30 mouse cellular contexts compared by ENCODE assay signal in the genomic region with DNA sequence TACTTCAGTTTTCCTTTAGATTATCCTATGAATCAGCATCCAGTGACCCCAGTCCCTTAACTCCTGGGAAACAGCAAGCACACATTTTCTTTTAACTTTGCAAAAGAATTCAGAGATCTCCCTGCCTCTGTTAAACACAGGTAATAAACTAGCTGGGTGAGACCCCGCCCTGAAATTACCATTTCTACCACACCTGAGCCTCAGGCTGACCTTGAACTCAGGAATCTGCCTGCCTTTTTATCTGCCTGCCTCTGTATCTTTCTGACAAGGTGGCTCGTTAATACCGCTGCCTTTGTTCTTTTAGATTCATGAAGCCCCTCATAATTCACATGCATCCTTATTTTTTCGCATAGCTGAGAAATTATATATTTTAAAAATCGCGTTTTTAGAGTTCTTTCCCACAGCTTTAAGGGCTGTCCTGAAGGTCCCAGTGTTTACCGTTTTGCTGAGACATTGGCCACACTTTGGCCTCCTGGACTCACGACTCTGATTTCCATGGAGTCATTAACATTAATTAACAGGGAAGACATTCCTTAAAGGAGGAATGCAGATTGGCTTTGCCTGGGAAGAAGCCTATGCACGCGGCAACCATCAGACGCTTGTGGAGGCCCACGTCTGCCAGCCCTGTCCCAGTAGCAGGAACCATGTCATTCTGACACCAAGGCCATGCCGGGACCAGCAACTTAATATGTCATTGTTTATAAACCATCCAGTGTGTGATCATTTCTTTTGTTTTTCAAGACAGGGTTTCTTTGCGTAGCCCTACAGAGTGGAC. TPM values are rescaled to one million over a fixed set of nuclear protein-coding genes. Genes with fewer than 3 reads are reported as not detected.
DNase-seq lines count a peak whose midpoint lies in the region; ATAC-seq lines count a peak whose summit lies in the region.
"Had no signal": no experiment of that assay in that cellular context is flagged by ENCODE, and none has a peak within 500 bp of the region (broad histone marks: within the 10 kb centered on the region; RNA-seq: fewer than 3 reads in every experiment).

No protein-coding gene starts in this region.

- no peaks in the 10 kb centered on the region for H3K9me3 ChIP-seq in midbrain, embryonic 11.5 days (ENCODE audit: control insufficient read depth, low read length)
- H3K9me3 ChIP-seq in midbrain, embryonic 14.5 days (ENCODE audit: control insufficient read depth, low read length): no peaks in the 10 kb centered on the region
- H3K9me3 ChIP-seq in liver, embryonic 12.5 days (replicated peaks): no peaks in the 10 kb centered on the region
- H3K9me3 ChIP-seq: embryonic facial prominence, embryonic 10.5 days; embryonic facial prominence, embryonic 13.5 days; forebrain, embryonic 12.5 days; forebrain, embryonic 15.5 days; G1E; heart, embryonic 10.5 days; heart, embryonic 13.5 days had no signal

- H3K27me3 ChIP-seq in midbrain, embryonic 11.5 days (ENCODE audit: control insufficient read depth, insufficient read depth, low read length): no peaks in the 10 kb centered on the region
- no peaks in the 10 kb centered on the region for H3K27me3 ChIP-seq in midbrain, embryonic 14.5 days (ENCODE audit: control insufficient read depth, insufficient read depth, low read length)
- H3K27me3 ChIP-seq in liver, embryonic 12.5 days (replicated peaks): no peaks in the 10 kb centered on the region
- H3K27me3 ChIP-seq: embryonic facial prominence, embryonic 13.5 days; forebrain, embryonic 12.5 days; forebrain, embryonic 15.5 days; heart, embryonic 13.5 days; Patski had no signal

- peak; percentile 12 for DNase-seq in heart, adult 11 months
- no peak for DNase-seq in heart, adult 18-20 months
- DNase-seq in midbrain, embryonic 11.5 days (ENCODE audit: low spot score, missing footprints): peak; percentile 54
- no peak for DNase-seq in midbrain, embryonic 14.5 days
- DNase-seq in R1 (ENCODE audit: low read depth, low spot score): peak; percentile 88
- no peak for DNase-seq in layer of hippocampus, adult 18-20 months (ENCODE audit: low spot score in 2 of 2)
- DNase-seq: adrenal gland, postnatal 10 days; adrenal gland, postnatal 36 days; cerebellum, adult 8-10 months; cerebellum, postnatal 36 days; embryo, embryonic 11 days; gastrocnemius, postnatal 25 days; heart, adult 2 months; heart, postnatal 14 days; heart, postnatal 4 days had no signal

- H3K36me3 ChIP-seq in midbrain, embryonic 11.5 days (ENCODE audit: control insufficient read depth, insufficient read depth, low read length): no peaks in the 10 kb centered on the region
- H3K36me3 ChIP-seq in midbrain, embryonic 14.5 days (ENCODE audit: control insufficient read depth, insufficient read depth, low read length): no peaks in the 10 kb centered on the region
- no peaks in the 10 kb centered on the region for H3K36me3 ChIP-seq in liver, embryonic 12.5 days
- H3K36me3 ChIP-seq: embryonic facial prominence, embryonic 10.5 days; embryonic facial prominence, embryonic 13.5 days; forebrain, embryonic 12.5 days; forebrain, embryonic 15.5 days; G1E; heart, embryonic 10.5 days; heart, embryonic 13.5 days had no signal

- H3K9ac ChIP-seq in midbrain, embryonic 11.5 days (ENCODE audit: low read length): no peak overlapping the region
- no peak overlapping the region for H3K9ac ChIP-seq in midbrain, embryonic 14.5 days (replicated peaks; ENCODE audit: low read length)
- no peak overlapping the region for H3K9ac ChIP-seq in liver, embryonic 12.5 days
- H3K9ac ChIP-seq: embryonic facial prominence, embryonic 13.5 days; forebrain, embryonic 12.5 days; forebrain, embryonic 15.5 days; heart, embryonic 13.5 days; hindbrain, embryonic 14.5 days had no signal

- no peak for ATAC-seq in midbrain, embryonic 11.5 days (ENCODE audit: low FRiP score)
- no peak for ATAC-seq in midbrain, embryonic 14.5 days (ENCODE audit: low FRiP score, low TSS enrichment)
- ATAC-seq in liver, embryonic 12.5 days: no peak
- ATAC-seq in granulocyte monocyte progenitor cell, adult 5-6 weeks (replicated peaks; ENCODE audit: poor library complexity, severe bottlenecking): no peak
- ATAC-seq: forebrain, embryonic 15.5 days; hindbrain, postnatal 0 days; inflammation-experienced regulatory T-cells, adult 6 months; intestine, embryonic 16.5 days; Patski had no signal

- H3K4me3 ChIP-seq in midbrain, embryonic 11.5 days (ENCODE audit: low read depth, low read length): no peak overlapping the region
- H3K4me3 ChIP-seq in midbrain, embryonic 14.5 days (replicated peaks; ENCODE audit: low read depth, low read length): no peak overlapping the region
- no peak overlapping the region for H3K4me3 ChIP-seq in liver, embryonic 12.5 days
- H3K4me3 ChIP-seq: embryonic facial prominence, embryonic 10.5 days; embryonic facial prominence, embryonic 13.5 days; erythroblast, embryonic 14.5 days; forebrain, embryonic 12.5 days; forebrain, embryonic 15.5 days; heart, adult 2 months; heart, embryonic 10.5 days; heart, embryonic 13.5 days had no signal

- no peak overlapping the region for H3K27ac ChIP-seq in midbrain, embryonic 11.5 days (ENCODE audit: low read depth, low read length)
- H3K27ac ChIP-seq in midbrain, embryonic 14.5 days (replicated peaks; ENCODE audit: low read depth, low read length): no peak overlapping the region
- H3K27ac ChIP-seq in liver, embryonic 12.5 days: no peak overlapping the region
- H3K27ac ChIP-seq: embryonic facial prominence, embryonic 10.5 days; embryonic facial prominence, embryonic 13.5 days; forebrain, embryonic 12.5 days; forebrain, embryonic 15.5 days; heart, adult 2 months; heart, embryonic 10.5 days; heart, embryonic 13.5 days; hindbrain, embryonic 14.5 days; hindbrain, postnatal 0 days had no signal

- 85% methylated on average over 14 of the region's 14 CpGs for WGBS in midbrain, embryonic 11.5 days
- 86% methylated on average over 14 of the region's 14 CpGs for WGBS in midbrain, embryonic 14.5 days
- WGBS in liver, embryonic 12.5 days (ENCODE audit: insufficient replicate concordance): 69% methylated on average over 14 of the region's 14 CpGs

- H3K4me1 ChIP-seq in midbrain, embryonic 11.5 days (ENCODE audit: control insufficient read depth, insufficient read depth, low read length): no peaks in the 10 kb centered on the region
- no peaks in the 10 kb centered on the region for H3K4me1 ChIP-seq in midbrain, embryonic 14.5 days (ENCODE audit: control insufficient read depth, insufficient read depth, low read length)
- H3K4me1 ChIP-seq in liver, embryonic 12.5 days: peaks cover 7% of the 10 kb centered on the region
- H3K4me1 ChIP-seq: embryonic facial prominence, embryonic 13.5 days; heart, embryonic 10.5 days; heart, embryonic 13.5 days had no signal

- H3K4me2 ChIP-seq in midbrain, embryonic 11.5 days: no peak overlapping the region
- H3K4me2 ChIP-seq in midbrain, embryonic 14.5 days (ENCODE audit: low read length): no peak overlapping the region
- no peak overlapping the region for H3K4me2 ChIP-seq in liver, embryonic 12.5 days
- H3K4me2 ChIP-seq: embryonic facial prominence, embryonic 13.5 days; forebrain, embryonic 12.5 days; forebrain, embryonic 15.5 days; heart, embryonic 13.5 days; hindbrain, embryonic 14.5 days had no signal

RNA-seq across cellular contexts. Expression of gene Fkbp4, which starts 22.4 kb away (rescaled TPM):
- 100 to 1,000 TPM; 352 to 419 TPM for total RNA-seq in heart, adult 18-20 months (2021)
- polyA plus RNA-seq in midbrain, embryonic 11.5 days (2014; fragmentation: Nextera tagmentation; extraction: Ambion mirVana): 559 and 584 TPM in 2 replicates
- polyA plus RNA-seq in midbrain, embryonic 14.5 days (2014; fragmentation: Nextera tagmentation; extraction: Ambion mirVana): 313 and 363 TPM in 2 replicates
- polyA plus RNA-seq in liver, embryonic 12.5 days (2016; fragmentation: Nextera tagmentation; extraction: Ambion mirVana): 332 and 346 TPM in 2 replicates
- total RNA-seq in granulocyte monocyte progenitor cell, adult 5-6 weeks (2014; fragmentation: Nextera tagmentation): 216 and 249 TPM in 2 replicates
- total RNA-seq in granulocyte monocyte progenitor cell, adult 5-6 weeks (2017): 331 and 365 TPM in 2 replicates
- 100 to 1,000 TPM; 123 to 132 TPM for total RNA-seq in layer of hippocampus, adult 18-20 months (2021)

RNA-seq across cellular contexts. Expression of gene Itfg2, which starts 36.2 kb away (rescaled TPM):
- total RNA-seq in heart, adult 18-20 months (2021): 10 to 100 TPM; 17.0 to 22.0 TPM
- 26.3 and 27.2 TPM in 2 replicates for polyA plus RNA-seq in midbrain, embryonic 11.5 days (2014; fragmentation: Nextera tagmentation; extraction: Ambion mirVana)
- 42.1 and 43.3 TPM in 2 replicates for polyA plus RNA-seq in midbrain, embryonic 14.5 days (2014; fragmentation: Nextera tagmentation; extraction: Ambion mirVana)
- polyA plus RNA-seq in liver, embryonic 12.5 days (2016; fragmentation: Nextera tagmentation; extraction: Ambion mirVana): 18.5 and 20.3 TPM in 2 replicates
- total RNA-seq in granulocyte monocyte progenitor cell, adult 5-6 weeks (2014; fragmentation: Nextera tagmentation): 9.9 and 75.9 TPM in 2 replicates
- total RNA-seq in granulocyte monocyte progenitor cell, adult 5-6 weeks (2017): 23.5 and 33.3 TPM in 2 replicates
- 10 to 100 TPM; 21.1 to 26.3 TPM for total RNA-seq in layer of hippocampus, adult 18-20 months (2021)

Comparison
In these comparisons a context has a peak if more than half of its experiments do, and no peak if none do; other contexts are left out.
1. DNase-seq: peak in heart, adult 11 months (single experiment), midbrain, embryonic 11.5 days (single experiment) and R1 (single experiment); none in heart, adult 18-20 months (0 of 2), midbrain, embryonic 14.5 days (single experiment) and layer of hippocampus, adult 18-20 months (0 of 2).